Mouse (Mus musculus): ENCODE data around the gene Rhbdd2. TPM values are rescaled to one million over a fixed set of nuclear protein-coding genes. Genes with fewer than 3 reads are reported as not detected.
A peak's percentile ranks its signal among the peaks of the same experiment; 100 is the strongest.
"Not testable (repeated sequence)": the region's sequence is repeated elsewhere in the genome, so short reads cannot be mapped to it uniquely, and the experiment has no call there.

The Rhbdd2 gene
- polyA plus RNA-seq (2015; fragmentation: Nextera tagmentation; extraction: Ambion mirVana): 54.2 and 55.9 TPM in 2 replicates

GRCm38 (mm10) chr5:135632117-135632796, at the start of gene Rhbdd2:
TSS of gene Rhbdd2 (plus strand) at chr5:135632618.
- Histone ChIP-seq H3K9me3 (replicated peaks; ENCODE audit: low read length) (no peaks in the 10 kb centered on the region), H3K4me3 (replicated peaks; ENCODE audit: low read depth, low read length) (peak within 1 kb of the TSS; percentile 79), H3K4me1 (replicated peaks; ENCODE audit: insufficient read depth, low read length) (peaks cover 10% of the 10 kb centered on the region; the same call in 1 of the 2 replicates), H3K9ac (ENCODE audit: low read depth, low read length) (peak within 1 kb of the TSS; percentile 77), H3K36me3 (ENCODE audit: insufficient read depth, low read length) (peaks cover 13% of the 10 kb centered on the region; the same call in 1 of the 2 replicates), H3K27me3 (ENCODE audit: insufficient read depth, low read length) (no peaks in the 10 kb centered on the region), H3K27ac (peak within 1 kb of the TSS; percentile 58), H3K4me2 (ENCODE audit: low read length) (peak within 1 kb of the TSS; percentile 84)
- peak; percentile 77 for TF ChIP-seq CTCF (IDR thresholded peaks at IDR 0.05; ENCODE audit: low read depth)
- ATAC-seq (replicated peaks; ENCODE audit: low FRiP score, low read depth) (peak; percentile 98), DNase-seq (ENCODE audit: low spot score) (peak; percentile 97)
- 14% methylated on average over 27 of the region's 30 CpGs for WGBS

DNA sequence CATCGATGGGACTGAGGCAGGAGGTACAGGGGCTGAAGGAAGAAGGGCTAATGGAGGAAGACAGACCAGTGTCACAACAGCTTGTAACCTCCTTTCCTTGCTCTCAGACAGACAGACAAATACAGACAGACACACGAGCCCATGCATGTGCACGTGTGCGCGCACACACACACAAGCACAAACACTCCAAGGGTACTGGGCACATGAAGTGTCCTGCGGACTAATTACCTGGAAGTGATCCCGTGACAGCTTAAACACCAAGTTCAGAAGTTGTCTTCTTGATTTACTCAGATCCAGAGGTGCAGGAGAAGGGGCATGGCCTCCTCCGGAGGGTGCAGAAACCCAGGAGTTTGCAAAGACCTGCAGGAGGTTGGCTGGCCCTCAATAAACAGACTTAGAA, 46.7 kb upstream of the Rhbdd2 start:
- Histone ChIP-seq H3K4me1 (replicated peaks; ENCODE audit: insufficient read depth, low read length) (no peaks in the 10 kb centered on the region), H3K36me3 (ENCODE audit: insufficient read depth, low read length) (no peaks in the 10 kb centered on the region), H3K9me3 (replicated peaks; ENCODE audit: low read length) (no peaks in the 10 kb centered on the region), H3K4me3 (replicated peaks; ENCODE audit: low read depth, low read length) (no peak overlapping the region), H3K27ac (no peak overlapping the region), H3K27me3 (ENCODE audit: insufficient read depth, low read length) (no peaks in the 10 kb centered on the region), H3K9ac (ENCODE audit: low read depth, low read length) (no peak overlapping the region), H3K4me2 (ENCODE audit: low read length) (no peak overlapping the region)
- ATAC-seq (replicated peaks; ENCODE audit: low FRiP score, low read depth) (no peak), DNase-seq (ENCODE audit: low spot score) (no peak)
- 70% methylated on average over 8 of the region's 8 CpGs for WGBS
- TF ChIP-seq CTCF (IDR thresholded peaks at IDR 0.05; ENCODE audit: low read depth): no peak

DNA sequence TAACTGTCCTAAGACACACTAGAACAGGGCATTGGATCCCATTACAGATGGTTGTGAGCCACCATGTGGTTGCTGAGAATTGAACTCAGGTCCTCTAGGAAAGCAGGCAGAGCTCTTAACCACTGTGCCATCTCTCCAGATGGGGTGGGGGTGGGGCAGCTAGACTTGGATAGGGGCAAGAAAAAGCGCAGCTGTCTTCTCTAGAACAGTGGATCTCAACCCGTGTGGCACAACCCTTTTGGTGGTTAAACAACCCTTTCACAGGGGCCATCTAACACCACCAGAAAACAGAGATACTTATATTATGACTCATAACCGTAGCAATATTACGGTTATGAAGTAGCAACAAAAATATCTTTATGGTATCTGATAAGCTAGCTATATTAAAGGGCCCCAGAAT, 44.7 kb upstream of the Rhbdd2 start:
- WGBS: 86% methylated on average over 4 of the region's 4 CpGs
- Histone ChIP-seq H3K27me3 (ENCODE audit: insufficient read depth, low read length) (no peaks in the 10 kb centered on the region), H3K4me3 (replicated peaks; ENCODE audit: low read depth, low read length) (no peak overlapping the region), H3K4me1 (replicated peaks; ENCODE audit: insufficient read depth, low read length) (no peaks in the 10 kb centered on the region), H3K9me3 (replicated peaks; ENCODE audit: low read length) (0 out of 2 replicates have a peak, but pooled peaks cover 2% of the 10 kb centered on the region), H3K4me2 (ENCODE audit: low read length) (no peak overlapping the region), H3K27ac (no peak overlapping the region), H3K9ac (ENCODE audit: low read depth, low read length) (no peak overlapping the region), H3K36me3 (ENCODE audit: insufficient read depth, low read length) (no peaks in the 10 kb centered on the region)
- no peak for ATAC-seq (replicated peaks; ENCODE audit: low FRiP score, low read depth)
- DNase-seq (ENCODE audit: low spot score): no peak
- TF ChIP-seq CTCF (IDR thresholded peaks at IDR 0.05; ENCODE audit: low read depth): no peak

DNA sequence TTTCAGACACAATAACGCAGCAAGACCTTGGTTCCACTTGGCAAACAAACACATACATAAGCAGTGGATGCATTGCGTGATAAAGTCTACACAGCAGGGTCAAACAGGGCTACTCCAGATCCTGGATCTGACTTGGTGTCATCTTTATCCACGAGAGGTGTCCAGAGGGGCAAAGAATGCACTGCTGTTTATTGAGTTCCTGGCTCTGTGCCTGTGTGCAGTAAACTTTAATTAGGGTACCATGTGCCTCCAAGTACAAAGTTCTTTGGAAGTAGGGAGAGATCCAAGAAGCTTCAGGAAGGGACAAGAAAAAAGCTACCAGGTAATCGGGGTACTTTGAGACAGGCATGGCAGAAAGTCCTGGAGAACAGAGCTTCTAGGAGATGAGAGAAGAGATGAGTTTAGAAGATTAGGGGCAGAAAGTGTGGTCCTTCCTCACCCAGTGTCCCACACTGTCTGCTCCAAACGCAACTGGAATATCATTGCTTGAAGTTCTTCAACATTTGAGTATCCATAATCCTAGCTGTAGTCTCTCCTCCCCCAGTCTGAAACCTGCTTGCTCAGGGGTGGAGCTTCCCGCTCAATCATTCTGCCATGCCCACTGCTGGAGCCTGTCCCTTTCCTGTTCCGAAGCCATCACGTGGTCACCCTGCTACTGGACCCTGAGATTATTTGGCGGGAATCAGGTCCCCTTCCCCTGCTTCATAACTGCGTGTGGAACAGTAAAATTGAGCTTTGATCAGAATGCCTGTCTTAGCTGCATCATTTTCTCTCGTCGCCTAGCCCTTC, 42.2 kb upstream of the Rhbdd2 start:
- TF ChIP-seq CTCF (IDR thresholded peaks at IDR 0.05; ENCODE audit: low read depth): no peak
- no peak for DNase-seq (ENCODE audit: low spot score)
- Histone ChIP-seq H3K9ac (ENCODE audit: low read depth, low read length) (no peak overlapping the region), H3K4me1 (replicated peaks; ENCODE audit: insufficient read depth, low read length) (no peaks in the 10 kb centered on the region), H3K9me3 (replicated peaks; ENCODE audit: low read length) (0 out of 2 replicates have a peak, but pooled peaks cover 2% of the 10 kb centered on the region), H3K4me2 (ENCODE audit: low read length) (no peak overlapping the region), H3K27ac (no peak overlapping the region), H3K4me3 (replicated peaks; ENCODE audit: low read depth, low read length) (no peak overlapping the region), H3K27me3 (ENCODE audit: insufficient read depth, low read length) (no peaks in the 10 kb centered on the region), H3K36me3 (ENCODE audit: insufficient read depth, low read length) (no peaks in the 10 kb centered on the region)
- WGBS: 79% methylated on average over 12 of the region's 12 CpGs
- ATAC-seq (replicated peaks; ENCODE audit: low FRiP score, low read depth): no peak

- not testable (repeated sequence) for H3K9ac ChIP-seq (ENCODE audit: low read depth, low read length); H3K27ac ChIP-seq; H3K4me2 ChIP-seq (ENCODE audit: low read length); H3K4me3 ChIP-seq (replicated peaks; ENCODE audit: low read depth, low read length); H3K36me3 ChIP-seq (ENCODE audit: insufficient read depth, low read length); H3K9me3 ChIP-seq (replicated peaks; ENCODE audit: low read length); H3K4me1 ChIP-seq (replicated peaks; ENCODE audit: insufficient read depth, low read length); DNase-seq (ENCODE audit: low spot score); ATAC-seq (replicated peaks; ENCODE audit: low FRiP score, low read depth); H3K27me3 ChIP-seq (ENCODE audit: insufficient read depth, low read length)
- WGBS: no CpG with 5 or more reads among the region's 1 CpGs
Observed at GRCm38 (mm10) chr5:135604643-135605042, 27.8 kb upstream of the Rhbdd2 start.

- ATAC-seq (replicated peaks; ENCODE audit: low FRiP score, low read depth); H3K27ac ChIP-seq; H3K4me3 ChIP-seq (replicated peaks; ENCODE audit: low read depth, low read length); DNase-seq (ENCODE audit: low spot score); H3K9ac ChIP-seq (ENCODE audit: low read depth, low read length); H3K36me3 ChIP-seq (ENCODE audit: insufficient read depth, low read length); H3K27me3 ChIP-seq (ENCODE audit: insufficient read depth, low read length); H3K9me3 ChIP-seq (replicated peaks; ENCODE audit: low read length); H3K4me2 ChIP-seq (ENCODE audit: low read length); H3K4me1 ChIP-seq (replicated peaks; ENCODE audit: insufficient read depth, low read length): not testable (repeated sequence)
- no CpG with 5 or more reads among the region's 1 CpGs for WGBS
Observed at GRCm38 (mm10) chr5:135606717-135607116, 25.7 kb upstream of the Rhbdd2 start.

Data from kidney, postnatal 0 days (tissue).